Mouse (Mus musculus): ENCODE results near the gene Ssxb3. TPM values are rescaled to one million over a fixed set of nuclear protein-coding genes. Genes with fewer than 3 reads are reported as not detected.

Gene Ssxb3
- not detected for polyA plus RNA-seq (2015; fragmentation: Illumina TruSeq; extraction: RNeasy Lipid Tissue Mini Kit (QIAGEN cat#74804); ENCODE audit: low read depth, low replicate concordance)

GRCm38 (mm10) chrX:8591716-8592115 lies at the start of gene Ssxb3:
Gene Ssxb3, minus strand, starts transcription at chrX:8591816.

GRCm38 (mm10) chrX:8548155-8548554 lies 43.5 kb downstream of the Ssxb3 start, which contains the start of gene Ssxb6:
Gene Ssxb6, minus strand, starts transcription at chrX:8548255.

Other genes with a start within 250 kb of the Ssxb3 start
- not detected for gene Ssxb9, start 224.8 kb downstream of the Ssxb3 start, polyA plus RNA-seq (2015; fragmentation: Illumina TruSeq; extraction: RNeasy Lipid Tissue Mini Kit (QIAGEN cat#74804); ENCODE audit: low read depth, low replicate concordance)
- gene Ssxb1, start 178.5 kb downstream of the Ssxb3 start, polyA plus RNA-seq (2015; fragmentation: Illumina TruSeq; extraction: RNeasy Lipid Tissue Mini Kit (QIAGEN cat#74804); ENCODE audit: low read depth, low replicate concordance): not detected
- not detected for gene Ssxb2, start 130.1 kb downstream of the Ssxb3 start, polyA plus RNA-seq (2015; fragmentation: Illumina TruSeq; extraction: RNeasy Lipid Tissue Mini Kit (QIAGEN cat#74804); ENCODE audit: low read depth, low replicate concordance)
- not detected for gene Gm14459, start 66.9 kb downstream of the Ssxb3 start, polyA plus RNA-seq (2015; fragmentation: Illumina TruSeq; extraction: RNeasy Lipid Tissue Mini Kit (QIAGEN cat#74804); ENCODE audit: low read depth, low replicate concordance)
- gene Ssxb6, start 43.6 kb downstream of the Ssxb3 start, polyA plus RNA-seq (2015; fragmentation: Illumina TruSeq; extraction: RNeasy Lipid Tissue Mini Kit (QIAGEN cat#74804); ENCODE audit: low read depth, low replicate concordance): not detected
- gene Ssxb8, start 99.0 kb upstream of the Ssxb3 start, polyA plus RNA-seq (2015; fragmentation: Illumina TruSeq; extraction: RNeasy Lipid Tissue Mini Kit (QIAGEN cat#74804); ENCODE audit: low read depth, low replicate concordance): not detected
- gene Ssx9, start 156.6 kb upstream of the Ssxb3 start, polyA plus RNA-seq (2015; fragmentation: Illumina TruSeq; extraction: RNeasy Lipid Tissue Mini Kit (QIAGEN cat#74804); ENCODE audit: low read depth, low replicate concordance): not detected
- not detected for gene Ssxb5, start 211.9 kb upstream of the Ssxb3 start, polyA plus RNA-seq (2015; fragmentation: Illumina TruSeq; extraction: RNeasy Lipid Tissue Mini Kit (QIAGEN cat#74804); ENCODE audit: low read depth, low replicate concordance)